Mouse (Mus musculus): ENCODE data around the gene Bptf.
"Not testable (repeated sequence)": the region's sequence is repeated elsewhere in the genome, so short reads cannot be mapped to it uniquely, and the experiment has no call there.

Gene Bptf

GRCm38 (mm10) chr11:107113881-107114557 is 17.9 kb downstream of the Bptf start:
- DNase-seq, result no peak

- peak; percentile 43 to 46 for DNase-seq
Measured at GRCm38 (mm10) chr11:107113112-107113511, 18.8 kb downstream of the Bptf start.

GRCm38 (mm10) chr11:107109669-107110068 is 22.3 kb downstream of the Bptf start:
- DNase-seq, result no peak

GRCm38 (mm10) chr11:107108892-107109291 is 23.0 kb downstream of the Bptf start:
- no peak for DNase-seq

- DNase-seq, result no peak
Measured at GRCm38 (mm10) chr11:107107725-107108078, 24.2 kb downstream of the Bptf start.

- no peak for DNase-seq
Measured at GRCm38 (mm10) chr11:107106978-107107724, 24.8 kb downstream of the Bptf start.

- DNase-seq, result no peak
Measured at GRCm38 (mm10) chr11:107106461-107106860, 25.5 kb downstream of the Bptf start.

- peak; percentile 78 to 86 for DNase-seq
Measured at GRCm38 (mm10) chr11:107105227-107105626, 26.7 kb downstream of the Bptf start.

GRCm38 (mm10) chr11:107103736-107104135 is 28.2 kb downstream of the Bptf start:
- no peak for DNase-seq

GRCm38 (mm10) chr11:107103224-107103589 is 28.7 kb downstream of the Bptf start:
- no peak for DNase-seq

GRCm38 (mm10) chr11:107102465-107103223 is 29.3 kb downstream of the Bptf start:
- DNase-seq, result no peak

GRCm38 (mm10) chr11:107096973-107097372 is 35.0 kb downstream of the Bptf start:
- no peak for DNase-seq

- DNase-seq, result no peak
Measured at GRCm38 (mm10) chr11:107093871-107094270, 38.1 kb downstream of the Bptf start.

- DNase-seq, result no peak
Measured at GRCm38 (mm10) chr11:107092637-107093036, 39.3 kb downstream of the Bptf start.

GRCm38 (mm10) chr11:107085866-107086265 is 46.1 kb downstream of the Bptf start:
- no peak for DNase-seq

GRCm38 (mm10) chr11:107083480-107083879 is 48.4 kb downstream of the Bptf start:
- no peak for DNase-seq

- DNase-seq, result no peak
Measured at GRCm38 (mm10) chr11:107065216-107065785, 66.6 kb downstream of the Bptf start.

- DNase-seq, result no peak
Measured at GRCm38 (mm10) chr11:107064590-107064989, 67.3 kb downstream of the Bptf start.

- DNase-seq, result no peak
Measured at GRCm38 (mm10) chr11:107063067-107063466, 68.9 kb downstream of the Bptf start.

GRCm38 (mm10) chr11:107060941-107061340 is 71.0 kb downstream of the Bptf start:
- no peak for DNase-seq

- DNase-seq, result not testable (repeated sequence)
Measured at GRCm38 (mm10) chr11:107059634-107060033, 72.3 kb downstream of the Bptf start.

GRCm38 (mm10) chr11:107057391-107057790 is 74.5 kb downstream of the Bptf start:
- no peak for DNase-seq

GRCm38 (mm10) chr11:107054870-107055269 is 77.1 kb downstream of the Bptf start:
- no peak for DNase-seq
